In the genomic region with DNA sequence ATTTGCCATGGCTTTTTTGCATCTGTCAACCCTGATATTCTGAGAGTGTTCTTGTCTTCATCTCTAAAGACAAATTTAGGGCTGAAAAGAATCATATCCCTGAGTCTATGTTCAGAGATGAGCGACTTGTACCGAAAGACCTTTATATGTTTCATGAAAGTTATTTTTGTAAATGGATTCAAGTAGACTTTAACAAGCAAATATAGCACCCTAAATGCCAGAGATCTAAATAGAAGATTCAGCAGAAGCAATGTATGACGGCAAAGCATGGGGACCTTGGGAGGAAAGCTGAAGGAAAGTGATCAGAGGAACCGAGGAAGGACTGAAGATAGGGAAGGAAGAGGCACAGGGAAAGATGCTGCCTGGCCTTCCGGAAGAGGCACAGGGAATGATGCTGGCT, we compare ENCODE assay signal across 18 mouse cellular contexts.
"Had no signal": no experiment of that assay in that cellular context is flagged by ENCODE, and none has a peak within 500 bp of the region (broad histone marks: within the 10 kb centered on the region; RNA-seq: fewer than 3 reads in every experiment).

No protein-coding gene starts in this region.

- H3K4me3 ChIP-seq: midbrain, embryonic 10.5 days; midbrain, embryonic 12.5 days; myocyte; neural tube, embryonic 13.5 days; neural tube, embryonic 15.5 days had no signal

- ATAC-seq: midbrain, embryonic 16.5 days had no signal

- H3K27ac ChIP-seq: midbrain, embryonic 10.5 days; midbrain, embryonic 12.5 days; neural tube, embryonic 13.5 days; neural tube, embryonic 15.5 days had no signal

- DNase-seq: lung, adult 18-20 months; lung, embryonic 14.5 days; lung, postnatal 10 days; lung, postnatal 4 days; midbrain, embryonic 14.5 days; retina, postnatal 1 day; right cerebral cortex, adult 18-20 months; right cerebral cortex, postnatal 25 days; right cerebral cortex, postnatal 4 days; spleen, adult 18-20 months; thymus, adult 2 months; thymus, postnatal 36 days had no signal
